Mouse (Mus musculus) adrenal gland, adult (tissue): Measurements from ENCODE around the gene Traf3.

Experiments used
- DNase-seq, 2 experiments: peaks; one replicate each; pipeline ENCODE4 v3.0.0; 2022 to 2023; ENCODE audit warnings: low spot score in 1 of 2; ENCODE audit not compliant: inconsistent age in 2 of 2

Gene Traf3

DNA sequence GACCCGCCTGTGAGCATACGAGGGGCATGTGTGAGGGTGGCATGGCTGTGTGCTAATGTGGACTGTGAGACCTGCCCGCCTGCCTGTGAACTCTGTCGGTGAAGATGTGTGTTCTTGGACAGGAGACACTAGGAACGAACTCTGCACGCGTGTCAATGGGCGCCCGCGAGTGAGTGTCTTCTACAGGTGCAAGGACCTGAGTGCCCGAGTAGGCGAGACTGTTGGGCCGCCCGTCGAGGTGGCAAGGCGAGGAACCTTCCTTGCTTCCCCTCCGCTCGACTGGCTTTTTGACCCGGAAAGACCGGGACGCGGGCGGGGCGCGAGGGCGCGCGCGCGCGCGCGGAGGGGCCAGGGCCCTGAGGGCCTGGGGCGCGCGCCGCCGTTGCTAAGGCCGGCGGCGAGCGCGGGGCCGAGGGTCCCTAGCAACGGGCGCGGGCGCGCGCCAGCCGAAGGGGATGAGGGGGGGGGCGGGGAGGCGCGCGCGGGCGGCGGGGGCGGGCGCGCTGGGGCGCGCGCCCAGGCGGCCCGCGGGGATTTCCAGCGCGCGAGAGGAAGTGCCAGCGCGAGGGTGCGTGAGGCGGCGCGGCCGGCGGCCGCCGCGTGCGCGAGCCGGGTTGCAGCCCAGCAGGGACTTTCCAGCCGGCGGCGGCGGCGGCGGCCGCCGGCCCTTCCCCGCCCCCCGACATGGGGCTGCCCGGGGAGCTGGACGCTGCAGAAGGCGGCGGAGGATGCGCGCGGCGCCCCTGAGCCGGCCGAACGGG lies at the start of gene Traf3:
Gene Traf3, plus strand, starts transcription at position 540 of the 761 bp plus-strand sequence.
- DNase-seq: peak; percentile 81 to 92

- DNase-seq: no peak
These were observed 46.6 kb upstream of the Traf3 start for GRCm38 (mm10) chr12:111119506-111120085.

DNA sequence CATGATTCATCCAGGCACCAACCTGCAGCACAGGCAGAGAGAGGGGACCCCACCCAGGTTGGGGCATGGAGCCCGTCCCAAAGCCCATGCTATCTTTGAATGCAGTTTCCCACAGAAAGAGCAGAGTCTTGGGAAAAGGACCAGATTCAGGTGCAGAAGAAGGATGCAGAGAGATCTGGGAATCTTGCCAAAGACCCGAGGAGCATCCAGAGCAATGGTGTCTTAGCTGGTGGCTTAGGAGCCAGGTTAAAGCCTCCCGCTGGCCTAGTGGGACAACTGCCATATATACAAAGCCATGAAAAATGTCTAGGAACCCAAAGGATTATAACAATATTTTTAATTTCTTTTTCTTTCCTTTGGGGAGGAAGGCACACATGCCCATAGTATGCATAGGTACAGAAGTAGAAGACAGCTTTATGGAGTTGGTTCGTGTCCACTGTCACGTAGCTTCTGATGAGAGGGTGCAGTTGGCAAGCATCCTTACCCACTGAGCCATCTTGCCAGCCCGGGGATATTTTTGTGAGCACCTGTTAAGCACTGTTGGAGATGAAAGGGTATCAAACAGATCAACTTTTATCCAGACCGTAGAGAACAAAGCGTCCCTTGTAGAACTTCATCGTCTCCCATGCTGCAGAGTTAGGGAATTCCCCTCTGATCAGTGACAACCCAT lies 45.1 kb upstream of the Traf3 start:
- DNase-seq: no peak

- DNase-seq: peak; percentile 23 to 73
These were observed 43.8 kb upstream of the Traf3 start for GRCm38 (mm10) chr12:111122332-111122852.

DNA sequence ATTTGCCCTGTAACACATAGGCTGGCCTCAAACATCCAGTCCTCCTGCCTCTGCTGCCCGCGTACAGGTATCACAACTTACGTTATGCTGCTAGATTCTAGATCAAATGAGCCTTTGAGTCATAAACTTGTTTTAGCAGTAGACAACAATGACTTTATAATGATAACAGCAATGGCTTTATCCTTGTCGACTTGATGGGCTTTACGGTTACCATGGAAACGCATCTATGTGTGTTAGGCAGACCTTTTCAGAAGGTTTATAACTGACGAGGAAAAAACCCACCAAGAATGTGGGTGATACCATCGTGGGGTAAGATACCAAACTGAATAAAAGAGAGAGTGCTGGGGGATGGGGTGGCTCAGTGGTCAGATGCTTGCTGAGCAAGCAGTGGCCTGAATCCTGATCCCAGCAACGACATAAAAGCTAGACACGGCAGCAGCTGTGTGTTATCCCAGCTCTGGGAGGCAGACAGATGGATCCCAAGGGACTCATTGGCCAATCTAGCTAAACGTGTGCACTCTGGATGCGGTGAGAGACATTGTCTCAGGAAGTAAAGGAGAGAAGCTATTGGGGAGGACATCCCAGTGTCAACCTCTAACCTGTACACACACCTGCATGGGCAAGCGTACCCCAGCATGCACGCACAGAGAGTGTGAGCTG lies 41.4 kb upstream of the Traf3 start:
- DNase-seq: no peak

- DNase-seq: no peak
These were observed 40.5 kb upstream of the Traf3 start for GRCm38 (mm10) chr12:111125666-111126065.

DNA sequence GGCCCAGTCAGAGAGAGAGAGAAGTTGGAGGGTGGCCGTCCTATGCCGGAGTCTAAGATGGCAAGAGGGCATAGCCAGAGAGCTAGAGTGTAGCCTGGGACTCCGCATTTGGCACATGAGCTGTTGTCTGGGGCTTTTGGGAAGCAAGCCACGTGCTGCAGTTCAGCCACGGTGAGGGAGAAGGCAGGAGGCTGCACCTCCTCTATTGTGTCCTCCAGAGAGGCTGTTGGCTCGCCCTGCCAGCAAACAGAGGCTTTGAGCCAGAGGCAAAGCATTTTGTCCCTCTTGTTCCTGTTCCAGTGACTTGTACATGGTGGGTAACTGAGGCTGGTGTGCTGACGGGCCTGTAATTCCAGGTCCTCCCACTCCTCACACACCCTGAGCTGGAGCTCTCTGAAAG lies 32.0 kb upstream of the Traf3 start:
- peak in 1 of 2 experiments; percentile 22 for DNase-seq

GRCm38 (mm10) chr12:111134791-111135733 lies 31.1 kb upstream of the Traf3 start:
- DNase-seq: no peak

- no peak for DNase-seq
These were observed 30.2 kb upstream of the Traf3 start for GRCm38 (mm10) chr12:111135953-111136352.

- DNase-seq: no peak
These were observed 29.1 kb upstream of the Traf3 start for GRCm38 (mm10) chr12:111137079-111137478.

DNA sequence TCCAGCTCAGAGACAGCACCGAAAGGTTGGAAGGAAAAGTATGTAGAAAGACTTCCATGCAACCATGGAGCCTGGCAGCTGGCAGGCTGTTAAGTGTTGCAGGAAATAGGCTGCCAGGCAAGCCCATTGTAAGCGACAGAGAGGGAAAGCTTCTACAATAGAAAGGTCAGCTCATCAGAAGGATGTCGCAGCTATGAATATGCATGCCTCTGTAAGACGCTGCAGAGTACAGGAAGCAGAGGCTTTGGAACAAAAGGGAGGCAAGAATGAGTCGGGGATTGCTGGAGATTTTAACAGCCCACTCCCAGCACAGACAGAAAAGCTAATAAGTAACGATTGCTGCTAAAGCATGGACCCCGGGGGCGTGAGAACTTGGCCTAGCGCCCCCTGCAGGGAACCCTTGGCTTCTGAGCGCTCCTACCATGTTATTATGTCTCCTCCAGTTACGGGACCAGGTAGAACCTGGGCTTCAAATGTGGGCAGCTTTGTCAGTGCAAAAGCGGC lies 23.1 kb upstream of the Traf3 start:
- no peak for DNase-seq

DNA sequence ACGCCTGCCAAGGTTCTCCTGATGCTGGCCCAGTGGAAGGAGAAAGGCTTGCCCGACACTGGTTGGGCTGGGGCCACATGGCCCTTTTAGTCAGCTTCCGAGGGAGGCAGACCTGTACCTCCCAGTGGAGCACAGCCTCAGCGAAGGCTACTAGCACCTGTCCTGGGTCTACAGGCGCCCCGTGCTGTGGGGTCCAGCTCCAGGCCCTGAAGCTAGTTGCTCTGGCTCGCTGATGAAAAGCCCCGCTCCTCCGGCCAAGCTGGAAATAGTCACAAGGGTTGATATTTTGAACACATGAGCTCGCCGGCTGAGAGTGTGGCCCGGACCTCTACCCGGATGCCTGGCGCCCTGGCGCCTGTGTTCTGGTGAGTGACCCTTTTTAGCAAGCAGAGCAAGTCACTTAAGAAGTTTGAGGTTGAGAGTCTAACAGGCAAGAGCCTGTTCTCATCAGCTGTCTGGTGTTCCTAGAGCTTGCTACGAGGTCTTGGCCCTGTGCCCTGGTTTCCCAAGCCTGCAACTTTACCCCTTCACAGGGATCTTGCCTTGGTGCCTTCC lies 22.6 kb upstream of the Traf3 start:
- DNase-seq: no peak

DNA sequence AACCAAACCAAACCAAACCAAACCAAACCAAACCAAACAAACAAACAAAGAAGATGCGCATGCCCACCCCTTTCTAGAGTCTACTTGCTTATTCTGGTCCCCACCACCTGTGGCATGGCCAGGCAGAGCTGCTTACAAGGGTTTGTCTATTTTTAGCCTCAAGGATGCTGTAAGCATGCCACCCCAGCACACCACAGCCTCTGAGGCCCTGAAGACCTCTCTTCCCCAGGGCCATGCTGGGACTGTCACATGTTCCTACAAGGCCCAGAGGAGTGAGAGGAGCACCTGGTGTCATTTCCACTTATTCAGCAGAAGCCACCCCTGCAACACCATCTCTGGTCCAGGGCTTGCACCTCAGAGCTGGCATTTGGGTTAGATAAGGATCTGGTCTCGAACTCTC lies 21.6 kb upstream of the Traf3 start:
- no peak for DNase-seq

DNA sequence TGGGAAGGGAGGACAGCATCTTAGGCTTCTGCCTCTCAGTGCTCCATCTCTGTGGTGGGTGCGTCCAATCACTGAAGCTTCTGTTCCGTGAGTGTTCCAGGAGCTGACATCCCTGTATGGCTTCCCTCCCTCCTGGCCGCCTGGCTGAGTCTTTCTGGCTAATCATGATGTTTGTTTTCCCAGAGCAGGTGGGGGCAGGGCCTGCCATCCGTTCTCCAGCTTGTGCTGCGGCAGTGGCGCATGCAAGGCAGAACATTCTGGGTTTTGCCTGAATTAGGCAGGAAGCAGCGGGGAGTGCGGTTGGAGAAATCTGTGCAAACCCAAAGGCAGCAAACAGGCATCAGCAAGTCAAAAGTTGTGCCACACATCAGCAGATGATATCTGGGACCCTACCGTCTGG lies 20.9 kb upstream of the Traf3 start:
- DNase-seq: no peak

DNA sequence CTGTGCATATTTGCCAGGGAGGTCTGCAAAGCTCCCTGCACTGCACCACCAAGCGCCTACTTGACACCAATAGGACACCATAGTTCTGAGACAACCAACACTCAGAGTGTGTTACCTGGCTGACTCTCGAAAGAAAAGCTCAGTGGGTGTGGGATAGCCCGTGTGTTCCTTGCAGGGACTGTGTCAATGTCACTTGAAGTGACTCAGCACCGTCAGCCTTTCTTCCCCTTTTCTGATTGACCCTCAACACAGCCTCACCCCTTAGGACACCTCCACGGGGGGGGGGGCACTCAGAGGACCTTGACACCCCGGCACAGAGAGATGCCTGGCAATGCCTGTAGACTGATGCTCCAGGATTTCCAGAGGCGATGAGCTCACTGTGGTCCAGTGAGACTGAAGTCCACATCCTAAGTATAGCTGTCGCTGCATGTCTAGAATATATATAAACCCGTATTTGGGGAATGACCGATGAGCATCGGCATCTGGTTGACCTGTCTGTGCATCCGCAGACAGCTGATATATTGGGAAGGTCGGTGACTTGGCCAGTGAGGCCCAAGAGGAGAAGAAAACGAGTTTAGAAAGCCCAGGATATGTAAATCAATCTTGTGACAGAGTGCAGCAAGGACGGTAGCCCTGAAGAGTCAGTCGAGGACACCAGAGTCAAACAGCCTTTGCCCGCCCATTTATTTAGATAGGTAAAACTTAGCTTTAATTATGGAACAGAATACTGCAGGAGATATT lies 16.5 kb upstream of the Traf3 start:
- peak in 1 of 2 experiments; percentile 72 for DNase-seq

DNA sequence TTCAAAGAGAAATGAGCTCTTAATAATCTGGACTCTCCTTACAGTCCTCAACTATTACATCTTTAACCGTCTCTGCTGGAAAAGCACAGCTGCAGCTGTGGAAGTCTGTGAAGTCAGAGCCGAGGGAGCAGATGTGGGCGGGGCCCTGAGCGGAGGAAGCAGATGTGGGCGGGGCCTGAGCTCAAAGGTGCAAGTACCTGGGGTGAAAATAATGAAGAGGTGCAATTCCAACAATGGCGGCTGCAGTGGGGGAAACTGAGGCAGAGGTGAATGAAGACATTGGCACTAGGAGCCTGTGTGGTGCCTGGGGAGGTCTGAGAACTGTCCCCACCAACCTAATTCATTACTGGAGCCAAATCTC lies 16.0 kb upstream of the Traf3 start:
- DNase-seq: peak in 1 of 2 experiments; percentile 65

DNA sequence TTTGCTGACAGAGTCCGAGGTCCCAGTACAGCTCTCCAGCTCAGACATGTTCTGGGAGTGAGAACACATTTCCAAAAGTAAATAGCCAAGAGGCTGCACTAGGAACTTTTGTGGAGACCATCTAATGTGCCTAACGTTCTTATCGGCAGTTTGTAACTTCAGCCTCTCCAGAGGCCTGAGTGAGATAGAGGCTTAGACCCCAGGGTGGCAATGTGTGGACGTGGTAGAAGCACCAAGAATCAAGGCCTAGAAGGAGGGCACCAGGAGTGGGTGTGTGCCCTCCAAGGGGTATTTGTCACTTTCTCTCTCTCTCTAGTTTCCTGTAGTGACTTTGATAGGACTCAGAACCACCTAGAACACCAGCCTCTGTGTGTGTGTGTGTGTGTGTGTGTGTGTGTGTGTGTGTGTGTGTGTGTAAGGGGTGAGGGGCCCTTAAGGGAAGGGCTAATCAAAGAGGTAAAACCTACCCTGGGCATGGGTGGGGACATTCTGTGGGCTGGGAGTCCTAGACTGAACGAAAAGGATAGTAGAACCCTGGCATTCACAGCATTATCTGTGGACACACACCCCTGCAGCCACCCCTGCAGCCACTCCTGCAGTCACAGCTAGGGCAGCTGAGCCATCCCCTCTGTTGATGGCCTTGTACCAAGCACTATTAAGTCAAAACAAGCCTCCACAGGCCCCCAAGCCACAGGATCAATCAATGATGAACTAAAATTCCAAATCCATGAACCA lies 14.6 kb upstream of the Traf3 start:
- no peak for DNase-seq

GRCm38 (mm10) chr12:111152579-111152978 lies 13.6 kb upstream of the Traf3 start:
- no peak for DNase-seq
